Mouse (Mus musculus): ENCODE measurements around the gene Afmid. TPM values are rescaled to one million over a fixed set of nuclear protein-coding genes. Genes with fewer than 3 reads are reported as not detected.
"Not testable (repeated sequence)": the region's sequence is repeated elsewhere in the genome, so short reads cannot be mapped to it uniquely, and the experiment has no call there.

The Afmid gene
- polyA plus RNA-seq, 1 experiment from 2014 or later, result 4.2 TPM

DNA sequence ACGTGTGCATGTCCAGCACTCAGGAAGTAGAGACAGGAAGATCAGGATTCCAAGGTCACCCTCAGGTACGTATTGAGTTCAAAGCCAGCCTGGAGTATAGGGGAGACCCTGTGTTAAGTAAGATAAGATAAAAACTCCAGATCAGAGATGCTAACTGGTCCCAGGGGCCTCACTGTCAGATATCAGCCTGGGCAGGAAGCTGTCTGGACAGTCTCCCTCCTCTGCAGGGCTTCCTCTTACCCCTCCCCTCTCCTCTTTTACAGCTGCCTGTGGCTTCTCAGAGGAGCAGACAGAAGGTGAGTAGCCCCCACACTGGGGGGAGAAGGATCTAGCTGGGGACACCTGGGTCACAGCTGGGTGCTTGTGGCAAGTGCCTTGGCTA, 27.6 kb upstream of the Afmid start:
- H3K9me3 ChIP-seq, result no peaks in the 10 kb centered on the region
- no peak overlapping the region for H3K9ac ChIP-seq
- no peaks in the 10 kb centered on the region; the same call in 1 of the 2 replicates for H3K4me1 ChIP-seq (replicated peaks)
- H3K4me3 ChIP-seq, result no peak overlapping the region
- no peak overlapping the region for H3K4me2 ChIP-seq
- peaks cover 2% of the 10 kb centered on the region; the same call in 1 of the 2 replicates for H3K27me3 ChIP-seq
- no peak for ATAC-seq (ENCODE audit: low FRiP score)
- H3K36me3 ChIP-seq, result no peaks in the 10 kb centered on the region
- WGBS, result 45% methylated on average over 2 of the region's 2 CpGs
- no peak overlapping the region for H3K27ac ChIP-seq

DNA sequence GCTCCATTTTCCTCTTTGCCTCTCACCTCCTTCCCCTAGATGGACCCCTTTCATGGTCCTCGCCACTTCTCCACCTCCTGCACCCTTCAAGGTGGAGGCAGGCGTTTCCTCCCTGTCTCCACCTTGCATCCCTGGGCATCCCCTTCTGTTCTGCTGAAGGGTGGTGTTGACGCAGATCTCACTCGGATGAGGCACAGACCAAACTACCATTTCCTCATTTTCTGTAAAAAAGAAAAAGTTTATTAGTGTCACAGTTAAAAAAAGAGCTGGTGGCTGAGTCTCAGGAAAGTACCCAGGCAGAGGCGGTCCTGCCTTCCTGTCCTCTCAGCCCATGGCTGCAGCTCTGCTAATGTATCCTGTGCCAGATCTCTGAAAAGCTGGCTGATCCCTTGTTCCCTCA, 26.6 kb upstream of the Afmid start:
- WGBS, result 66% methylated on average over 5 of the region's 5 CpGs
- no peak for ATAC-seq (ENCODE audit: low FRiP score)
- H3K4me3 ChIP-seq, result no peak overlapping the region
- H3K4me2 ChIP-seq, result no peak overlapping the region
- no peaks in the 10 kb centered on the region for H3K36me3 ChIP-seq
- H3K4me1 ChIP-seq (replicated peaks), result no peaks in the 10 kb centered on the region; the same call in 1 of the 2 replicates
- peaks cover 2% of the 10 kb centered on the region; the same call in 1 of the 2 replicates for H3K27me3 ChIP-seq
- H3K9me3 ChIP-seq, result no peaks in the 10 kb centered on the region
- no peak overlapping the region for H3K9ac ChIP-seq
- no peak overlapping the region for H3K27ac ChIP-seq

DNA sequence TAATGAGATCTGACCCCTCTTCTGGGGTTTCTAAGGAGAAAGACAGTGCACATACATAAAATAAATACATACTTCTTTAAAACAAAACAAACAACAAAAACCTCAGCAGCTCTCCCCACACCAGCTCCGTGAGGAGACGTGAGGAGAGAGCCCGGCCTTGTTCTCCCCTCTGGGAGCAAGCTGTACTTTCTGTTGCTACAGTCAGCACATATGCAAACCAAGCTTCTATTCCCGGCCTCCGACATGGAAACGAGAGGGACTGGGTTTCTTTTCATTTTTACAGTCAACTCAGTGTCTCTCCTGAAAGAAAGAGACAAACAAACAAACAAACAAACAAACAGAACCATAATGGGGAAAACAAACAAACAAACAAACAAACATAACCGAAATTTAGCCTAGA, 25.7 kb upstream of the Afmid start:
- Histone ChIP-seq H3K4me3 (no peak overlapping the region), H3K4me2 (no peak overlapping the region), H3K9ac (no peak overlapping the region), H3K27me3 (peaks cover 2% of the 10 kb centered on the region; the same call in 1 of the 2 replicates), H3K4me1 (replicated peaks) (no peaks in the 10 kb centered on the region; the same call in 1 of the 2 replicates), H3K9me3 (no peaks in the 10 kb centered on the region), H3K36me3 (no peaks in the 10 kb centered on the region), H3K27ac (no peak overlapping the region)
- ATAC-seq (ENCODE audit: low FRiP score), result no peak
- WGBS, result 79% methylated on average over 7 of the region's 7 CpGs

DNA sequence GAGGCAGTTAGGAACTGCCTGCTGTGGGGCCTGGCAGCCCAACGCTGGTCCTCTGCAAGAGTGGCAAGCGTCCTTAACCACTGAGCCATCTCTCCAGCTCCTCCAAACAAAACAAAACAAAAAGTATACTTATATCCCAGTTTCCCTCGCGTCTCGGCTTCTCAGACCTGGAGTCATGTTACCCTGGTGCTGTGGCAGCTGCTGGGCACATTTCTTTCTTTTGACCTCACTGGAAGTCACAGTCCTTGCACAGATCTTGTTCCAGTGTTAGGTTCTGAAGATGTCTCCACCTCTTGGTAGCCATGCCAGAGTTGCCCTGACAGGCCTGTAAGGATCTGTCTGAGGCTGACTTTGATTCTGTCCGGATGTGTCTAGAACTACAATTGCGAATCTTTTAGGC, 24.1 kb upstream of the Afmid start:
- peaks cover 2% of the 10 kb centered on the region; the same call in 1 of the 2 replicates for H3K27me3 ChIP-seq
- H3K27ac ChIP-seq, result no peak overlapping the region
- H3K4me1 ChIP-seq (replicated peaks), result no peaks in the 10 kb centered on the region; the same call in 1 of the 2 replicates
- no peak overlapping the region for H3K4me2 ChIP-seq
- WGBS, result 83% methylated on average over 7 of the region's 7 CpGs
- no peak overlapping the region for H3K4me3 ChIP-seq
- ATAC-seq (ENCODE audit: low FRiP score), result no peak
- no peak overlapping the region for H3K9ac ChIP-seq
- no peaks in the 10 kb centered on the region for H3K9me3 ChIP-seq
- no peaks in the 10 kb centered on the region for H3K36me3 ChIP-seq

- Histone ChIP-seq H3K4me1 (replicated peaks) (no peaks in the 10 kb centered on the region; the same call in 1 of the 2 replicates), H3K27ac (no peak overlapping the region), H3K9me3 (no peaks in the 10 kb centered on the region), H3K4me2 (no peak overlapping the region), H3K36me3 (no peaks in the 10 kb centered on the region), H3K4me3 (no peak overlapping the region), H3K27me3 (no peaks in the 10 kb centered on the region), H3K9ac (no peak overlapping the region)
- WGBS, result 95% methylated on average over 3 of the region's 3 CpGs
- ATAC-seq (ENCODE audit: low FRiP score), result no peak
Measured at GRCm38 (mm10) chr11:117803166-117803688, 22.5 kb upstream of the Afmid start.

DNA sequence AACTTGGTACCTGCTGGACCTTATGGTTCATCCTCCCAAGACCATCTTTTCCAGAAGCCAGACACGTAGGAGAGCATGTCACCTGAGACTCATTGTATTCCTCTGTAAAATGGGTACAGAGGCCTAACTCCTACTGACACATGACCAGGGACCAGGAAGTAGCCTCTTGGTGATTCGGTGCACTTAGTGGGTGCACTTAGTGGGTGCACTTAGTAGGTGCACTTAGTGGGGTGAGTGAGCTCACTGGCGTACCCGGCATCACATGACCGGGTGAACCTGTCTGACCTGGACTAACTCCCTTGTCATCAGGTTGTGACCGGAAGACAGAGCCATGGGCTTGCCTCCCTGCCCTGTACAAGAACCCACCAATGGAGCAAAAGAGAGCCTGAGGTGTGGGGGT, 18.9 kb upstream of the Afmid start:
- Histone ChIP-seq H3K27ac (no peak overlapping the region), H3K27me3 (peaks cover 25% of the 10 kb centered on the region), H3K4me1 (replicated peaks) (peaks cover 24% of the 10 kb centered on the region), H3K9ac (no peak overlapping the region), H3K36me3 (no peaks in the 10 kb centered on the region), H3K4me2 (no peak overlapping the region), H3K9me3 (no peaks in the 10 kb centered on the region), H3K4me3 (no peak overlapping the region)
- no peak for ATAC-seq (ENCODE audit: low FRiP score)
- WGBS, result 93% methylated on average over 6 of the region's 6 CpGs

DNA sequence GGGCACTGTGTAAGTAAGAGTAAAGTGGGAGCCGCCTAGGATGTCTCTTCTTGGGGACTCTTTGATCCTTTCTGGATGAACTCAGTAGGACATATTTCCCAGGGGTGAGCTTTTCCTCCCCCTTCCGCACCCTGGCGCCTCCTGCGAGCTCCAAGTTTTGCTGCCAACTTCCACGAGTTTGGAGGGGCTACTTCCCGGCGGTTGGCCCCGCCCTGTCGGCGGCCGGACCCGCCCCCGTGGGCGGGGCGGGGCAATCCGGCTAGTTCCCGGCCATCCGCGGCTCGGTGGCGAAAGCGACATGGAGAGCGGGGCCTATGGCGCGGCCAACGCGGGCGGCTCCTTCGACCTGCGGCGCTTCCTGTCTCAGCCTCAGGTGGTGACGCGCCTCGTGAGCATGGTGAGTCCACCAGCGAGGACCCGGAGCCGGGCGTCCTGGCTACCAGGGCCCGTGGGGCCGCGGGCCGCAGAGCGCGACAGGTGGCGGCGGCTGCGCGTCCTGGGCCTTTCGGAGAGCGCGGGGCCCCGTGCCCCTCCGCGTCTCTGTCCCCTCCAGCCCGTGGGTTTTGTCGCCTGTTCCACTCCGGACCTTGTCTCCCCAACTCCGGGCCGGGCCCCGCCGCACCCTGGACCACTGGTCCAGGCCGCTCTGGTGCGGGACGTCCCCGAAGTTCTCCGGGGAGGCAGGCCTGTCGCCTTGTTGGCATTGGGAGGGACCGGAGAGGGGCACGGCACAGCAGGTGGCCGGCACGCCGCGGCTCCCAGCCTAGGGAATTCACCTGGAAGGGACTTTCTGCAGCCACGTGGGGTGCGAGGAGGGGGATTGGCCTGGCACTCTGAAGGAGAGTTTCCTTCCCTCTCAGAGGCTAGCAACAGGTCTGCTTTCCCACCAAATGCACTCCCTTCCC, 16.1 kb upstream of the Afmid start, which contains the start of the genes Gm20708 and Syngr2:
Gene Gm20708 (plus strand): TSS at position 262 of the 905 bp plus-strand sequence.
Gene Syngr2 (plus strand): TSS at position 262 of the 905 bp plus-strand sequence.
- ATAC-seq (ENCODE audit: low FRiP score), result peak; percentile 57
- no peak within 1 kb of the TSS for H3K27ac ChIP-seq
- H3K4me1 ChIP-seq (replicated peaks), result peaks cover 24% of the 10 kb centered on the region
- H3K9ac ChIP-seq, result peak within 1 kb of the TSS; percentile 74
- H3K27me3 ChIP-seq, result peaks cover 25% of the 10 kb centered on the region
- H3K4me3 ChIP-seq, result peak within 1 kb of the TSS; percentile 56
- H3K36me3 ChIP-seq, result peaks cover 4% of the 10 kb centered on the region; the same call in 1 of the 2 replicates
- H3K4me2 ChIP-seq, result peak within 1 kb of the TSS; percentile 90
- no peaks in the 10 kb centered on the region for H3K9me3 ChIP-seq
- WGBS, result under 1% methylated on average over 68 of the region's 75 CpGs

DNA sequence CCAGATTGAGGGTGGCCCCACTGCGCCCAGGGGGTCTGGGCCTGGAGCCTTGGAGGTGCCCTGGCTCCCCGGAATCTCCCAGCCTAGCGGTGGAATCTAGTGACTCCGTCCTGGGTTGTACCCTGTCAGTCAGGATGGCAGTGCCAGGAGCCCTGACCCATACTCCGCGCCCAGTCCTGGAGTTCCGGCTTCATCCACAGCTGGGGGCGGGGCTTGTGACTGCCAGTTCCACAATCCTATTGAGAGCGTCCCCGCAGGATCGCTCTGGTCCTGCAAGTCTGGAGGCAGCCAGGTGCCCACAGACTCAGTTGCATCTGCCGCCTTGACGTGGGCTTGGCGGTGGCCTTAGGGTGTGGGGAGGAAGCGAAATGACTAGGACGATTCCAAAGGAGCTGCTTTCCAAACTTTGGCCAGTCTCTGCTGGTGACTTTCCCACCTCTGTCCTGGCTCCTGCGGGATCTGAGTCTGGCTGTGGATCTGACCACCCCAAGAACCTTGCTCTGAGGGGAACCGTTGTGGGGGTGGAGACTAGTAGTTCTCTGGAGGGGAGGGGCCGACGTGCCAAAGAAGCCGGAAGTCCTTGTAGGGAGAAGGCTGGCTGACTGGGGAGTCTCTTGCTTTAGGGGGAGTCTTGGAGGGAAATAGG, 15.2 kb upstream of the Afmid start:
- peak overlapping the region; percentile 74 for H3K9ac ChIP-seq
- WGBS, result under 1% methylated on average over 21 of the region's 21 CpGs
- H3K4me2 ChIP-seq, result peak overlapping the region; percentile 90
- peak; percentile 76 for ATAC-seq (ENCODE audit: low FRiP score)
- H3K9me3 ChIP-seq, result no peaks in the 10 kb centered on the region
- peaks cover 24% of the 10 kb centered on the region for H3K4me1 ChIP-seq (replicated peaks)
- peaks cover 25% of the 10 kb centered on the region for H3K27me3 ChIP-seq
- no peak overlapping the region for H3K27ac ChIP-seq
- peak overlapping the region; percentile 56 for H3K4me3 ChIP-seq
- peaks cover 4% of the 10 kb centered on the region; the same call in 1 of the 2 replicates for H3K36me3 ChIP-seq

GRCm38 (mm10) chr11:117813867-117814266, 11.9 kb upstream of the Afmid start:
- Histone ChIP-seq H3K36me3 (peaks cover 4% of the 10 kb centered on the region; the same call in 1 of the 2 replicates), H3K9me3 (no peaks in the 10 kb centered on the region), H3K27ac (no peak overlapping the region), H3K4me1 (replicated peaks) (peaks cover 27% of the 10 kb centered on the region), H3K4me2 (no peak overlapping the region), H3K27me3 (peaks cover 19% of the 10 kb centered on the region), H3K9ac (no peak overlapping the region), H3K4me3 (no peak overlapping the region)
- ATAC-seq (ENCODE audit: low FRiP score), result no peak
- 77% methylated on average over 5 of the region's 5 CpGs for WGBS

GRCm38 (mm10) chr11:117814704-117815366, 10.9 kb upstream of the Afmid start:
- H3K27ac ChIP-seq, result no peak overlapping the region
- no peaks in the 10 kb centered on the region for H3K9me3 ChIP-seq
- no peak overlapping the region for H3K4me2 ChIP-seq
- 92% methylated on average over 6 of the region's 6 CpGs for WGBS
- no peak overlapping the region for H3K4me3 ChIP-seq
- H3K4me1 ChIP-seq (replicated peaks), result peaks cover 25% of the 10 kb centered on the region
- peaks cover 4% of the 10 kb centered on the region; the same call in 1 of the 2 replicates for H3K36me3 ChIP-seq
- peaks cover 9% of the 10 kb centered on the region for H3K27me3 ChIP-seq
- ATAC-seq (ENCODE audit: low FRiP score), result no peak
- no peak overlapping the region for H3K9ac ChIP-seq

DNA sequence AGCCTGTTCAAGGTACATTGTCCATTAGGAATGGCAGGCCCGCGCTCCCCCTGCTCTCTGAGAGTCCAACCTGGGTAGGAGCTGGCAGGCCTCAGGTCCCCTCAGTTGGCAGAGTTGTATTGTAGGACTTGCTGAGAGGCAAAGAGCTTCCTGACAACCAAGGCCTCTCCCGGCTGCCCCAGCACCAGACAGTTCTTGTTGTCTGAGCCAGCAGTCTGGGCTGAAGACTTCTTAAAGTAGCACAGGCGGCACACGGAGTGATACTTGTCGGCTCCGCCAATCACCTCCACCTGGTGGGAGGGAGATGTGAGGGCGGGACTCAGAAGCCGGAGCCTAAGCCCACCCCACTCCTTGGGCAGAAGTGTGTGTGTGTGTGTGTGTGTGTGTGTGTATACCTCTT, 9.9 kb upstream of the Afmid start:
- WGBS, result 92% methylated on average over 9 of the region's 9 CpGs
- H3K4me3 ChIP-seq; H3K27me3 ChIP-seq; ATAC-seq (ENCODE audit: low FRiP score); H3K4me2 ChIP-seq; H3K9ac ChIP-seq; H3K27ac ChIP-seq; H3K9me3 ChIP-seq; H3K36me3 ChIP-seq: not testable (repeated sequence)
- H3K4me1 ChIP-seq (replicated peaks), result peaks cover 15% of the 10 kb centered on the region
